Mouse (Mus musculus) inflammation-experienced regulatory T-cells, adult 6 months (primary cell): ENCODE measurements at regions not wholly inside any gene's neighbourhood (a gene's known extent, or its start where the extent isn't known, plus 50 kb on each side); places are given as distances from the start of the nearest gene placed in this dataset.
"Not testable (repeated sequence)": the region's sequence is repeated elsewhere in the genome, so short reads cannot be mapped to it uniquely, and the experiment has no call there.

Experiments
- ATAC-seq: one replicate; pipeline ENCODE4 v1.8.0; 2017

DNA sequence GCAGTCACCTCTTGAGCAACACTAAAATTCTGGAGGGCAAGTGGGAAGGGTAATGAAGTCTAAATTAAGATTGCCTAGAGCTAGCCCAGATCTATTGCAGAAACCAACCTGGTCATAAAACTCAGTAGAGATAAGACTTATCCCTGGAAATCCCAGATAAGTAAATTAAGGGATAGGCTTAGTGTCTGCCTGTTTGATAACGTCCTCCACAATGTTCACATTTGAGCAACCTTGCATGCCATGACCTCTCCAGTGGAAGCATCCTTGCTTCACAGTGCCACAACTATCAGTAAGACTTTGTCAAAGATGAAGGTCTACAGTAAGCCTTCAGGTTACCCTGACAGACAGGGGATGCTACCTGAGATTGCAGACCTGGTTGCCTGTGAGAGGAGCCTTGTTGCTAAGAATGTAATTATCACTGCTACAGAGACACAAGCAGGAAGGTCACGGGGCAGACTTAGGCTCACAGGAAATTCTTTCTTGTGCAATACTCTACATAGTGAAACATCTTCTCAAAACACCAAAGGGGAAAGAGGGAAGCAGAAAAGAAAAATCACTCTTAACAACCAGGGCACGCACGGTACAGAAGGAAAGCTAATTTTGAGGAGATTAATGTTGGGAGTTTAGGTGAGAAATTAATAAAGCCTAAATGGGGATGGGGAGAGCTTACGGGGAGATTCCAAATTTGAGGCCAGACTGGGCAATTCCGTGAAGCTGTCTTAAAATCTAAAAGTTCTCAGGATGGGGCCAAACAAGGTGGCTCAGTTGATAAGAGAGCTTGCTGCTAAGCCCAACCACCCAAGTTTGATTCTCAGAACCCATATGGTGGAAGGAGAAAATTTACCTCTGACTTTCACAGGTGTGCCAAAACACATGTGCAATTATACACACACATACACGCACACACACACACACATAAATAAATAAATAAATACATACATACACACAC lies 56.9 kb upstream of the Prdm9 start:
- ATAC-seq, result no peak

DNA sequence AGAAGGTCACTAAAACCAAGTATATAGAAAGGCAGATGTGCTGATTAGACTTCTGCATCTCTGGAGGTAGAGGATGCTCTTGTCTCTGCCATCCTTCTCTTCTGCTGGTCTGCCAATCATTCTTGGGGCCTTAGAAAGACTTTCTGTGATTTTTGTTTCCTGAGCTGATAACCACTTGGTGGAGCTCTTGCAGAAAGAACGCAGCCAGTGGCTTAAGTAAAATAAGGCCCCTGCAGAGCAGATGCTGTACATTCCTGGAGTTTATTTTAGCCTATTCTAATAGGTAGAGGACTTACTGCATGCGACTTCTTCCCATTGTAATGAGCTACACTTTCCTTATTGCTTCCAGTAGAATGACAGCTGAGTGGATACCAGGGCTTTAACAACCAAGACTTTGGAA lies 58.8 kb upstream of the Prdm9 start:
- peak; percentile 43 for ATAC-seq

- no peak for ATAC-seq
Measured at GRCm38 (mm10) chr17:15630792-15631191, 66.6 kb upstream of the Prdm9 start.

- ATAC-seq, result no peak
Measured at GRCm38 (mm10) chr17:15631626-15632025, 67.5 kb upstream of the Prdm9 start.

DNA sequence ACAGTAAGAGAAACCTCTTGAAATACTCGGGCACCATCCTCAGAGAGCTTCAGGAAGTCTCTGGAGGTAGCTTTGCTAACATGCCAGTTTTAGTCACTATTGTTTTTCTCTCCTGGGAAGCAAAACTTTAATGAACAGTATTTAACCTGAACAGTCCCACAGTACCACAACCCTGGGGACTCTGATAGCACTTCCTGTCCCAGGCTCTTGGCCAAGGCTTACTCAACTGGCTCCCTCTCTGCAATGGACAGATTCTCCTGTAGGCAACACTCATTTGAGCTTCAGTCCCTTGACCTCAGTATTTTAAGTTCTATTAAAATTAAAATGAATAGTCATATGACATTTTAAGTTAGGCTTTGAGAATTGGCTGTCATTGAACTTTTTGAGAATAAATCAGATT lies 67.9 kb upstream of the Prdm9 start:
- no peak for ATAC-seq

DNA sequence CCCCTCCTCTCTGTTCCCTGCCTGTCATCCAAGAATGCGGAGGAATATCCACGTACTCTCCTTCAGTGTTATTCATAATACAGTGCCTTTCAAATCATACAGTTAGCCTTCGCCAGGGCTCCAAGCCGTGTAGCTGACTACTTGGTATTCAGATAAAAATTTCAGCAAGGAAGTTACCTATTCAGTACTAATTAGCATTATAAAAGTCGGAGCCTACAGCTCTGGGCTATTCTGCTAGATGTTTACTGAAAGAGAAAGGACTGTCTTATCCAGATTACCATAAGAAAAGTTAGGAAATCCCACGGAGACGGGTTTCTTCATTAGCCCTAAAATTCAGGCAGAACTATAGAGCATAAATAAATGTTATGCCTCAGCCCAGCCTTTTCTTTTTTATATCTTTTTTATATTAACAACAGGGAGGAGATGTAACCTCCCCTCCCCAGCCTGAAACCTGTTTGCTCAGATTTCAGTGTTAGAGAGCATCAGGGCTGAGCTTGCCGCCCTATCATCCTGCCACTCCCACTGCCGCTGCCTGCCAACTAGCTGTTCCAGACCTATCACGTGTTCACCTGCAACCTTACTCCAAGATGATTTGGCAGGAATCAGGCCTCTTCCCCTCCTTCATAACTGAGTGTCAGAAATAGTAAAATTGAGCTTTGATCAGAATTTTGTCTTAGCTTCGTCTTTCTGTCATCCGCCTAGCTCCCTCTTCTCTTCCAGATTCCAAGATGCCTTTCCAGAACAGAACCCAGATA lies 65.5 kb upstream of the Chd1 start:
- not testable (repeated sequence) for ATAC-seq

DNA sequence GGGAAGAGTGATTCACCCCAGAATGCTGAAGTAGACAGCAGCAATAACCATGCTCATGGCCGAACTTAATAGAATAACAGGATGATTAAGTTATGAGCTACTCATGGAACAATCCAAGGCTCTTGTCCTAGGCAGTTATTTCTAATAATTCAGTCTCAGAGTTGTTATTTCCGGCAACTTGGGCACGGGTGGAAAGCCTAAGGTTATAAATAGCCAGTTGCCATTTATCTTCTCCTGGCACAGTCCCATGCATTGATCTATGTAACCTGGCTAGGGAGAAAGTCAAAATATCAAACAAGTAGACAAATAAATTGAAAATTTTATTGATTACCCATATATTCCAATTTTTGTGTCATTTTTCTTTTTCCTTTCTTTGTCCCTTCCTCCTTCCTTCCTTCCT lies 64.0 kb upstream of the Chd1 start:
- ATAC-seq, result no peak

- ATAC-seq, result no peak
Measured at GRCm38 (mm10) chr17:15641764-15642163, 63.0 kb upstream of the Chd1 start.

DNA sequence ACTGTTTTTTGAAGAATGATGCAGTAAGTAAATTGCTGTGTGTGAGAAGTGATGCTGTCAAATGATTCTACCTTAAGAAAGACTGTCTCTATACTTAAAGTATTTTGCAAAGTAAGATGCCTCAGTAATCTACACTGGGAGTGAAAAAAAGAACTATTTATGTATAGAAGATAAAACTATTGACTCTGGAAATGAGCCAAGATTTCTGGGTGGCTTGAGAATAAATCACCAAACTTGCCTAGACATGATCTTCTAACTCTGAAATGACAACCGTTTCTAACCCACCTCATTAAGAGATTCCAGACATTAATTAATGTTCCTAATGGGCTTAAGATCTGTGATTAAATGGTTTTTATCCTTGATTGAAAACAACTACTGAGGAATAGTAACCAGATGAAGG lies 58.0 kb upstream of the Chd1 start:
- no peak for ATAC-seq

GRCm38 (mm10) chr17:15650089-15650742 lies 54.6 kb upstream of the Chd1 start:
- no peak for ATAC-seq

DNA sequence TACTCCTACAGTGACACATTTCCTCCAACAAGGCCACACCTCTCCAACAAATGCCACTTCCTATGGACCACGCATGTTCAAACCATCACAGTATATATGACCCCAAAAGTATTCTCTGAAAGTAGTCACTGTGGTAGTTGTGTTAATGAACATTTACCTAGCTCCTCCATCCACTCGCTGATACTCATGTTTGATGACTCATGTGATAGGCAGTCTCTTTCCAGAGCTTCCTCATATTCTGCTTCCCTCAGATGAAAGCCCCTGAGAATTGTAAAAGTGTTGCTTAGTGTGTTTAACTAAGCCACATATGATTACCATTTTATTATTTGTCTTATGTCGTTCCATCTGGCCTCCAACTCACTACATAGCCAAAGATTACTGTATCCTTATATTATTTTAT lies 52.9 kb upstream of the Chd1 start:
- no peak for ATAC-seq
